Mouse (Mus musculus) c-Kit-positive CD71-negative TER-119-negative erythroid progenitor cells, embryonic 14.5 days (primary cell): ENCODE results near the gene Klhl26.

Experiments used
- DNase-seq: peaks from one replicate; pipeline ENCODE4 v3.0.0-alpha.2; 2013; ENCODE audit warnings: low read depth

The Klhl26 gene

GRCm38 (mm10) chr8:70501820-70502529 is 25.2 kb upstream of the Klhl26 start:
- DNase-seq: no peak

GRCm38 (mm10) chr8:70500386-70501301 is 23.9 kb upstream of the Klhl26 start:
- DNase-seq: no peak

DNA sequence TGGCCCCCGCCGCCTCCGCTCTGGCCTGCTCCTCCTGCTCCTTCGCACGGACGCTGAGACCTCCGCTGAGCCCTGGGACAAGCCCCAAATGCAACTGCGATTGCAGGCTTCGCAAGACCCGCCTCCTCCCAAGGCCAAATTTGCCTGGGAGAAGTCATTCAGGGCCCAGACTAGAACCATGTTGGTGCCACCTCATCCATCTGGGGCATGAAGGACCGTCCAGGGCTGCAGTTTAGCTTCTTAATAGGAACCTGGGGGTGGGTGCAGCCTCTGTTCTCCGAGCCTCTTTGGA is 18.9 kb upstream of the Klhl26 start:
- DNase-seq: no peak

DNA sequence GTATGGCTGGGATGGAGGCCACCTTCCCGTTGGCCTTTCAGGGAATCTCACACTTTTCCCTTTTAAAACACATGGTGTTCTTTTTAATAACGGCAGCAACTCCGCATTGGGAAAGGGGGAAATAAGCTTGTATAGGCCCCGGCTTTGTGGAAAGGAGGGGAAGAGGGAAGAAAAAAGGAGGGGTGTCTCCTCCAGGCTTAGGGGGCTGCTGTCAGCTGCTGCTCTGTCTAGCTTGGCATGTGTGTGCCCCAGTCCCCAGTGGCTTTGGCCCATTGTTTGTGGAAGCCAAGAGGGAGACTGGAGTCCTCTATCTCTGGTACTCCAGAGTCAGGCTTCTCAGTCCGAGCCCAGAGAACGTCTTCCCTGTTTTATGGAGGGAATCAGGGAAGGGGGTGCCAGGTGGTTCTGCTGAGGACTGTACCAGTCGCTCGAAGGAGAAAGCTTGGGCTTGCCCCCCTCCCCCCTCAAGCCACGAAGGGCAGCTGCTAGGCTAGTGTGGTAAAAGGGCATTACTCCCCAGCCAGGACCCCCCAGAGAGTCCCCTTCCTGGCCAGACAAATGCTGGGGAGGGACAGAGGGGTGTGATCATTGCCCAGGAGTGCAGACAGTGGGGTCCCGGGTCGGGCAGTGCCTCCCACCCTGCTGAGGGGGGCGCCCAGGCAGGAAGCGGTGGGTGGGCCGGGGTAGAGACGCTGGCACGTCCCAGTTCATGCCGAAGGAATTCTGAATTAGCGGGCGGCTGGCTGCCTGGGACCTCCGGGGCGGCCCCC is 18.4 kb upstream of the Klhl26 start:
- no peak for DNase-seq

DNA sequence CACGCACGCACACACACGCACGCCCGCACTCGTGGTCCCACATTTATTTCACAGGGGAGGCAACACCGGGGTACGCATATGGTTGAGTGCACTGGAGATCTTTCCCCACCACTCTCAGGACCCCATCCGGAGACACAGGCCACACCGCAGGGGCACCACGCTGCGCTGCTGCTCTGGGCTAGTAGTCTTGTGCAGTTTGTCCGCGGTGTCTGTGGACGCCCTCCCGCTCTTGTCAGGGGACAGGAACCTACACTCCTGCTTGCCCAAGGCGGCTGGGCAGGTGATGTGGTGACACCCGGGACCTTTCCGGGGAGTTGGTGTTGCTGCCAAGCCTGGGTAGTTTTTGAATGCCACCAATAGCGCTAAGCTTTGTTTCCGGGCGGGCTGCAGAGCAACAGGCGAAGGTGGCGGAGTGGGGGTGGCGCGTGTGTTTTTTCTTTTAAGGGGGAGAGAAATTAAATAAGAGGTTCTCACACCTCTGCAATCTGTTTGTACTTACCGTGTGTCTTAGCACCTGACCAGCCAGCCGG is 17.7 kb upstream of the Klhl26 start:
- no peak for DNase-seq

- DNase-seq: no peak
Observed at GRCm38 (mm10) chr8:70493692-70494415, 17.1 kb upstream of the Klhl26 start.

GRCm38 (mm10) chr8:70492664-70493640 is 16.2 kb upstream of the Klhl26 start, which contains the start of gene Crlf1:
TSS of gene Crlf1 (plus strand) at chr8:70493158.
- DNase-seq: no peak

DNA sequence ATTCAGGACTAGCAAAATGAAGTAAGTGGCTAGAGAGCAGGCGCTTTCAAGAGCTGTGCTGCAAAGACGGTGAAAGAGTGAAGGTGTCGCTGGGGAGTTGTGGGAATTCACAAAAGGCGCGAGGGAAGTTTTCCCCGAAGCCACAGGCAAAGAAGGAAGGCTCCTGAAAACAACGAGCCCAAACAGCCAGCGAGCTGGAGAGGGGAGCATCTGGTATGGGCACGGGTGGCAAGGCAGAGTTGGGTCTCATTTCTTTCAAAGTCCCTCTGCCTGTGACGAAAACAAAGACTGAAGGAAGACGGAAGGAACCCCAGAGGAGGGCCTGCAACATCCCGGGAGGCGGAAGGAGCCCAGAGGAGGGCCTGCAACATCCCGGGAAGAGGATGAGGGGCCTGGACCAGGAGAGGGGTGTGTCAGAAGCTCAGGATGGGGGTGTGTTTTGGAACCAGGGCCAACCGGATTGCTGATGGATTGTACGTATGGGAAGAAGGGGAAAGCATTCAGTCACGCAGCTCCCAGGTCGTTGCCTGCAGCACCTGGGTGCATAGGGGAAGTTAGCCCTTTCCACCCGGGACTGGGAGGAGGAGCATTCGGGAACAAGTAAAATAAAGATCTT is 14.2 kb upstream of the Klhl26 start:
- no peak for DNase-seq

DNA sequence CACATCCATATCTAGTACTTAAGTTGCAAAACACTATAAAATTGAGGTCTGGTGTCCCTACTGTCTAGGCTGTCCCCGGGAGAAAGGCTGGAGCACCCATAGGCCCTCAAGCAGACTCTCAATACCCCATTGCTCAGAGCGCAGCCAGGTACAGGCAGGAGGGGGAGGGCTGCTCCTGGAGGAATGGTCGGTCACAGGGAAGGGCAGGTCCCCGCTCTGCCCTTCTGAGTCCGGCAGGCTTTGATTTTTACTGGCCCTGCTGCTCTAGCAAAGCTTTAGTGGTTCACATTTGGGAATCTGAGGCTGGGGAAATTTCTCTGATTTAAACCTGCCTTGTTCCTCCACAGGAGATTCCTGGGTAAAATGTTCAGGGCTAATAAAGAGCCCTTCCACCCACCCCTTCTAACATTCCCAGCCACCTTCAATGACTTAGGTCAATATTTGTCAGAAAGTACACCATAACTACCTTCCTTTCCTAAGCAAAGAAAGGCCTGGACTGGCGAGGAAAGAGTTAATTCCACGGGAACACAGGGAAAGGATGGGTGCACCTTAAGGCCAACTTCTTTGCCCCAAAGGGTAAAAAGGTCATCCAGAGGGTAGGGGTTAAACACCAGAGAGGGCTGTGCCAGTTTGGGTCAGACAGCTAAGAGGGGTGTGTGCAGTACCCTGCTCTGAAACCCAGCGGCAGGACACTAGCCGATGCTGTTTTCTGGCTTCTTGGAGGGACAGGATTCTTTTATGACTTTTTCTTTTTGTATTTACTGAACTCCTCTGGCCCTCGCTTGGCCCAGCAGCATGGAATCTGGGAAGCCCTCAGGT is 13.5 kb upstream of the Klhl26 start:
- no peak for DNase-seq

- DNase-seq: no peak
Observed at GRCm38 (mm10) chr8:70489576-70489975, 12.8 kb upstream of the Klhl26 start.

DNA sequence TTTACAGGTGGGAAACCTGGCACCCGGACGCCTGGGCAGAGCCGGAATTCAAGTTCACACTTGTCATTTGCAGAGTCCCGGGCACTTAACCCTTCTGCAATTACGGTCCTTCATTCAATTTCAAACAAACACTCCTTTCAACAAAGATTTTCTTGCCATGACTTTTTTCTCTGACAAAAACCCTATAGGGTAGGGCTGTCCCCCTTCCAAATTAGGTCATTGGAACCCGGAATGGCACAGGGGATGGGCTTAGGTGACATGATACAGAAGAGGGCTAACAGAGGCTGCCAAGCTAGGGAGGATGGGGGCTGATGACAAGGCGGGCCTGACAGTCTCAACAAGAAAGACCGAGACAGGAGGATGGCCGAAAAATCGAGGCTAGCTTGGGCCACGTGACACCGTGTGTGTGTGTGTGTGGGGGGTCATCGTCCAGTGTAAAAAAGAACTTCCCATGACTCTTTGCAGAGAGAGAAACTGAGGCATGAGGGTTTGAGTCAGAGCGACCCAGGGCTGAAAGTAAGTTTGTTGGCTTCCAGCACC is 12.2 kb upstream of the Klhl26 start:
- DNase-seq: no peak

GRCm38 (mm10) chr8:70487993-70488796 is 11.4 kb upstream of the Klhl26 start:
- no peak for DNase-seq

DNA sequence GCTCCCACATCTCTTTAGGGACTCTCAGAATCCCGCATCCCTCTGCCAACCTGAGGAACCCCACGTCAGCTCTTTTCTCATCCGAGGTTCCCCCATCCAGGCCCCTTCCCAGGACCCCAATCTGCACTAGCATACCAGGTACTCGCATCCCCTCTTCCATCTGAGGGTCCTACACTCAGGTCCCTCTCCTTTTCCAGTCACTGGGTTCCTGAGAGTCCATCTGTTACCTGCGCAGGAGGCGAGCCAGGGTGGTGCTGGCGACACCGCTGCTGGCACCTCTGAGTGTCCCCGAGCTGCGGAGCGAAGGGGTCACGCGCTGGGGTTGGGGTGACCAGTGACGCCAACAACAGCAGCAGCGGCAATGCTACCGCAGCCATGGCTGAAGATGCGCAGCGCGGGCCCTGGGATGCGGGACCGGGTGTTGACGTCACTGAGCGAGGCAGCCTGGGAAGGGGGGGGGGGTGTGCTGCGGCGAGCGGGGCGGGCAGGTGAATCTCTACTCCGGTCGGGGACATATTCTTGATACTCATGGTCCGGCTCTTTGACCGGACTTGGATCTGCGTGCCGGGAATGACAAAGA is 10.3 kb upstream of the Klhl26 start, which contains the start of gene Tmem59l:
TSS of gene Tmem59l (minus strand) at position 418 of the 580 bp plus-strand sequence.
- DNase-seq: no peak

GRCm38 (mm10) chr8:70486191-70486681 is 9.5 kb upstream of the Klhl26 start:
- no peak for DNase-seq

DNA sequence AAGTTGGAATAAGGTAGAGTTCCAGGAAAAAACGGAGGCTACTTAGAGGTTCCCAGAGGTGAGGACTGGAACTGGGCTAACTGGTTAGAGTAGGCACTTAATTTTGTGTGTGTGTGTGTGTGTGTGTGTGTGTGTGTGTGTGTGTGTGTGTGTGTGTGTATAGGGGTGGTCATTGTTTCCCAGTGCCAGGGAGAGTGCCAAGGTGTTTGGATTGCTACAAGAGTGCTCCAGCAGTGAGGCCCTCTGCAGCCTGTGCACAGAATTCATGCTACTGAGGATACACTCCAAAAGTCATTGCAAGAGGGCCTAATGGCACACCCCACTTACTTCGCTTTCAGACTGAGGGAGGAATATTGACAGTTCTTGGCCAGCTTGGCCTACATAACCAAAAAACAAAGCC is 6.2 kb upstream of the Klhl26 start:
- DNase-seq: no peak

GRCm38 (mm10) chr8:70481908-70482307 is 5.1 kb upstream of the Klhl26 start:
- no peak for DNase-seq

GRCm38 (mm10) chr8:70477269-70477982 is 658 bp upstream of the Klhl26 start:
- no peak for DNase-seq
